Mouse (Mus musculus) midbrain, embryonic 16.5 days (tissue): ENCODE measurements at regions not wholly inside any gene's neighbourhood (a gene's known extent, or its start where the extent isn't known, plus 50 kb on each side); places are given as distances from the start of the nearest gene placed in this dataset. TPM values are rescaled to one million over a fixed set of nuclear protein-coding genes. Genes with fewer than 3 reads are reported as not detected.

Experiments
- ATAC-seq: fragments of 200-750 bp; cut with Nextera tagmentation; 2 replicates; pipeline ENCODE4 v1.8.0; 2017; ENCODE audit warnings: moderate TSS enrichment
- H3K27ac ChIP-seq: fragments of 300-500 bp; sonication (generic); 2 replicates; pipeline ENCODE4 v1.5.1; 2014; ENCODE audit warnings: mild to moderate bottlenecking, low read length, mixed read lengths
- H3K27me3 ChIP-seq: fragments of 300-500 bp; sonication (generic); 2 replicates; pipeline ENCODE4 v1.6.1; 2014; ENCODE audit warnings: low read depth, low read length, mixed read lengths; ENCODE audit not compliant: control insufficient read depth, insufficient read depth
- H3K36me3 ChIP-seq: fragments of 300-500 bp; sonication (generic); 2 replicates; pipeline ENCODE4 v1.6.1; 2014; ENCODE audit warnings: mild to moderate bottlenecking, low read length, moderate library complexity, mixed read lengths; ENCODE audit not compliant: control insufficient read depth, insufficient read depth
- H3K4me1 ChIP-seq: fragments of 300-500 bp; sonication (generic); 2 replicates; pipeline ENCODE4 v1.6.1; 2014; ENCODE audit warnings: mild to moderate bottlenecking, low read length, mixed read lengths; ENCODE audit not compliant: control insufficient read depth, insufficient read depth
- H3K4me2 ChIP-seq: fragments of 300-500 bp; sonication (generic); 2 replicates; pipeline ENCODE4 v1.6.1; 2014; ENCODE audit warnings: mild to moderate bottlenecking, low read length, mixed read lengths
- H3K4me3 ChIP-seq: fragments of 300-500 bp; sonication (generic); 2 replicates; pipeline ENCODE4 v1.5.1; 2014; ENCODE audit warnings: low read depth, mild to moderate bottlenecking, low read length, moderate library complexity, mixed read lengths
- H3K9ac ChIP-seq: fragments of 300-500 bp; sonication (generic); 2 replicates; pipeline ENCODE4 v1.6.1; 2014; ENCODE audit warnings: low read depth, low read length, mixed read lengths
- H3K9me3 ChIP-seq: fragments of 300-500 bp; sonication (generic); replicated peaks from 2 replicates; pipeline ENCODE4 v1.6.1; 2014; ENCODE audit warnings: mild to moderate bottlenecking, low read length, mixed read lengths; ENCODE audit not compliant: control insufficient read depth, poor library complexity, severe bottlenecking
- WGBS: fragments of 180-500 bp; shearing (Covaris S2); extraction: QIAGEN DNeasy Blood & Tissue Kit; methylation state at CpG from one replicate; pipeline ENCODE4 v1.1.7; 2014; 5-methylcytosine and 5-hydroxymethylcytosine counted together
- microRNA-seq: library from miRNA; unstranded; fragments of <30 nt; microRNA quantifications from one replicate; pipeline ENCODE4, GENCODE M21; 2017

DNA sequence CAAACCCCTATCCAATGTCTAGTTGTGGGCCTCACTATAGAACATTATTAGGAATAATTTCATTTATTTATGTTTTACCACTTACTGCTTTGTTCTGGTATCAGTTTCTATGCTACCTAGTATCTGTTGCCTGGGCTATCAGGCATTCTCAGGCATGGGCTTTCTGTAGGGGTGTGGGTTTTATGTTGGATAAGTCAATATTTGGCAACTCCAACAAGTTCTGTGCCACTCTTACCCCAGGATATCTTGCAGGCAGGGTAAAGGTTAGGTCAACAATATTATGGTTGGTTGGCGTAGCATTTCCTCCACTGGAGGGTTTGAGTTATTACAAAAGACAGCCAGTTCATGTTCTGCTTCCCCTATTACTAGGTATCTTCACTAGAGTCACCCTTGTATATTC is 65.8 kb downstream of the Smim10l1 start:
- ATAC-seq: no peak
- H3K27ac ChIP-seq: no peak overlapping the region
- H3K9me3 ChIP-seq: no peaks in the 10 kb centered on the region
- H3K4me1 ChIP-seq: no peaks in the 10 kb centered on the region
- no peaks in the 10 kb centered on the region for H3K36me3 ChIP-seq
- H3K9ac ChIP-seq: no peak overlapping the region
- H3K4me3 ChIP-seq: no peak overlapping the region
- H3K27me3 ChIP-seq: no peaks in the 10 kb centered on the region
- no peak overlapping the region for H3K4me2 ChIP-seq
- WGBS: 78% methylated on average over 1 of the region's 1 CpGs

DNA sequence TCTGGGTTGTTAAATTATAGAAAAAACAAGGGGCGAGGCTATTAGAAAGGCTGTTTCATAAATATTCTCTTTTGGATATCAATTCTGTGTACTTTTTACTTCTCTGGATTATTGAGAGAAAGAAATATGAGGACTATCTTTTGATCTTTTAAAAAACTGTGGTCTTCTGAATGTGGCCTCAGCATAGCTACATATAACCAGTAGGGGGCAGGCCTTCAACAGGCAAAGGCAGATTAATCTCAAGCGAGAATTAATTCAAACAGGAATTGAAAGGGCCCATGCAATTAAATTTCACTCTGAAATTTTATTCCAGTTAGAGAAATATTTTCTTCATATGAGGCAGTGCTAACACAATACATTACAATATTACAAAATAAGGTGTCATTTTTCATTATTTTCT is 66.6 kb downstream of the Smim10l1 start:
- Histone ChIP-seq H3K36me3 (no peaks in the 10 kb centered on the region), H3K4me1 (no peaks in the 10 kb centered on the region), H3K4me2 (no peak overlapping the region), H3K27me3 (no peaks in the 10 kb centered on the region), H3K27ac (no peak overlapping the region), H3K4me3 (no peak overlapping the region), H3K9ac (no peak overlapping the region), H3K9me3 (no peaks in the 10 kb centered on the region)
- no peak for ATAC-seq
- 58% methylated on average over 2 of the region's 2 CpGs for WGBS

DNA sequence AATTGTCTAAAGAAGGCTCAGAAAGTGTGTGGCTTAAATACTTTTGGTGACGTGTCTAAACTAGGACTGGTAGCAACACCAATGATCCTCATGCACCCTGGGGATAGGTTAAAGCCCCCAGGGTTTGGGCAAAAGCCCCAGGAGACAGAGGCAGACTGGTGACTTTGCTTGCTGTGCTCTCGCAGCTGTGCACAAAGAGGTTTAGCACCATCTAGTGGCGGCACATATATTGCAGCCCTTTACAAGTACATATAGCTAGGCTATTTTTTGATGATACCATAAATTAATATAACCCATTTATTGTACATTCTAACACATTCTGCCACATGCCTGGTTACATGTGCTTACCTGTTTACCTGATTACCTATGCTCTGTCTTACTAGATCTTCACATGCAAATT is 85.8 kb upstream of the 5530400C23Rik start:
- no peak overlapping the region for H3K27ac ChIP-seq
- H3K36me3 ChIP-seq: no peaks in the 10 kb centered on the region
- ATAC-seq: peak; percentile 80; the same call in 1 of the 2 replicates
- no peaks in the 10 kb centered on the region for H3K4me1 ChIP-seq
- H3K27me3 ChIP-seq: no peaks in the 10 kb centered on the region
- 4% methylated on average over 3 of the region's 3 CpGs for WGBS
- no peak overlapping the region for H3K4me3 ChIP-seq
- no peaks in the 10 kb centered on the region for H3K9me3 ChIP-seq
- no peak overlapping the region for H3K9ac ChIP-seq
- H3K4me2 ChIP-seq: no peak overlapping the region

Small RNAs in the stretch of these regions (microRNA-seq; reads per million reads assigned to microRNA genes)
- gene Gm23403 (not detected), gene Gm25019 (not detected)
